Mouse (Mus musculus): ENCODE measurements around the gene Ndufa9. TPM values are rescaled to one million over a fixed set of nuclear protein-coding genes. Genes with fewer than 3 reads are reported as not detected.
A peak's percentile ranks its signal among the peaks of the same experiment; 100 is the strongest.

Ndufa9 gene
- 212 and 219 TPM in 2 replicates for polyA plus RNA-seq (2014; fragmentation: Nextera tagmentation; extraction: Ambion mirVana)

DNA sequence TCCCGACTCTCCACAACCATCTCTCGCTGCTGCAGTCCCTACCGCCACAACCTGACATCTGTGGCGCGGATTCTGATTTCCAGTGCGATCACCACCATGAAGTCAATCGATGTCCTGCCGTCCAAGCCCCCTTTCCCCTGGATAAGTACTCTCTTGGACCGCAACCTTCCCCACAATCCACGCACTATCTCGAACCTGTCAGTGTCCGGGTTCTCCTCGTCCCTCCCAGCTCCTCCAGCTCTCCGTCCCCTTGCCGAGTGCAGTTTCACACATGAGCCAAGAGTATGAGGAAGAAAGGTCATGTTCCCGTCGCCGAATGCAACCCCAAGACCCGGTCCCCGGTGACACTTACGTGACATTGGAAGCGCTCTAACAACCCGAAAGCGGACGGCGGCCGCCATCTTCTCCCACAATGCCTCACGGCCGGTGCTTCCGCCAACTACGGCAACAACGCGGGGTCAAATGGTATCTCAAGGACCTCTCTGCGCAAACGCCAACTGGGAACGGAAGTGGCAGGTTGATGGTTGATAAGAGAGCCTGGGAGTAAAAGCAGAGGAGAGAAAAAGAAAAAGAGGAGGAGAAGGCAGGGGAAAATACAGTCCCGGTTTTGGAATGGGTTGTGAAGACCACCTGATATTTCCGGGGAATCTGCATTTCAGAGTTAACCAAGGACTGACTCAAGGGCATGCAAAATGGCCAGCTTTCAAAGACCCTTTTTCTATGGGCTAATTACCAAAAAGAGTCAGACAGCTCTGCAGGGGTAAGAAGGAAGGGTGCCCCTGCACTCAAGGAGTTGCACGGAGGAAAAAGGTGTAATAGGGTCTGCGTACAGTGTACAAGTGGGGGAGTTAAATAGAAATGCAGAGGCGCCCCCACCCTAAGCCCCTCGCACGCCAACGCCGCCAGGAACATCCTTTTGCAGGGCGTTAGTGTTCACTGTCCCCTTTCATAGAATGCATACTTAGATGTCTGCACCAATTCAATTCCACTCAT, at the start of gene Ndufa9:
Gene Ndufa9 (minus strand): TSS at position 425 of the 993 bp plus-strand sequence.
- Histone ChIP-seq H3K4me3 (ENCODE audit: low read depth, low read length) (peak within 1 kb of the TSS; percentile 89), H3K4me1 (replicated peaks; ENCODE audit: control insufficient read depth, insufficient read depth, low read length) (peaks cover 13% of the 10 kb centered on the region), H3K9ac (ENCODE audit: low read length) (peak within 1 kb of the TSS; percentile 87), H3K36me3 (ENCODE audit: control insufficient read depth, insufficient read depth, low read length) (peaks cover 7% of the 10 kb centered on the region; the same call in 1 of the 2 replicates), H3K9me3 (ENCODE audit: control insufficient read depth, low read length) (no peaks in the 10 kb centered on the region), H3K27me3 (replicated peaks; ENCODE audit: control insufficient read depth, insufficient read depth, low read length) (peaks cover 4% of the 10 kb centered on the region; the same call in 1 of the 2 replicates), H3K4me2 (ENCODE audit: low read length) (peak within 1 kb of the TSS; percentile 95), H3K27ac (ENCODE audit: low read depth) (no peak within 1 kb of the TSS)
- DNase-seq (ENCODE audit: low spot score) (peak; percentile 95), ATAC-seq (replicated peaks; ENCODE audit: low FRiP score, low TSS enrichment, low read depth) (peak; percentile 89)
- 8% methylated on average over 46 of the region's 46 CpGs for WGBS

- WGBS, result 87% methylated on average over 8 of the region's 8 CpGs
- Histone ChIP-seq H3K4me1 (replicated peaks; ENCODE audit: control insufficient read depth, insufficient read depth, low read length) (no peaks in the 10 kb centered on the region), H3K9ac (ENCODE audit: low read length) (no peak overlapping the region), H3K36me3 (ENCODE audit: control insufficient read depth, insufficient read depth, low read length) (no peaks in the 10 kb centered on the region), H3K4me3 (ENCODE audit: low read depth, low read length) (no peak overlapping the region), H3K4me2 (ENCODE audit: low read length) (no peak overlapping the region), H3K27me3 (replicated peaks; ENCODE audit: control insufficient read depth, insufficient read depth, low read length) (no peaks in the 10 kb centered on the region), H3K9me3 (ENCODE audit: control insufficient read depth, low read length) (no peaks in the 10 kb centered on the region), H3K27ac (ENCODE audit: low read depth) (no peak overlapping the region)
- DNase-seq (ENCODE audit: low spot score), result no peak
- ATAC-seq (replicated peaks; ENCODE audit: low FRiP score, low TSS enrichment, low read depth), result no peak
Observed at GRCm38 (mm10) chr6:126877118-126877517, 28.2 kb upstream of the Ndufa9 start.

DNA sequence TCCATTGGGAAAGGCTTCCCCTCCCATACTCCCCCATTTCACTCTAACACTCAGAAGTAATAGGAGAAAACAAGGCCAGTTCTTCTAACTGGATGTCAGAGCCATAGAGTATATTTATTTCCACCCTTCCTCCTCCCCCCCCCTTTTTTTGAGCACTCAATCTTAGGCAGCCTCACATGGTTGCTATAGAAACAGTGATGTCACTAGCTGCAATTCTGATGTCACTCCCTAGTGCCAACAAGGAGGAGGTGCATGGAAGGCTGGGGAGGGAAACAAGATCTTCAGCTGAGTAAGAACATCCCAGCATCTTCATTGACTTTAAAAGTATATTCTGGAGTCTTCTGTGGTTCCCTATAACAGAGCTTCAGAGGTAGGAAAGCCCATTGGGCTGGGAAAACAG, 3.9 kb upstream of the Ndufa9 start, which contains the start of gene Akap3:
Gene Akap3 (plus strand): TSS at position 218 of the 400 bp plus-strand sequence.
- H3K4me3 ChIP-seq (ENCODE audit: low read depth, low read length), result no peak within 1 kb of the TSS
- no peak within 1 kb of the TSS for H3K4me2 ChIP-seq (ENCODE audit: low read length)
- H3K27ac ChIP-seq (ENCODE audit: low read depth), result no peak within 1 kb of the TSS
- no peaks in the 10 kb centered on the region for H3K9me3 ChIP-seq (ENCODE audit: control insufficient read depth, low read length)
- no peak within 1 kb of the TSS for H3K9ac ChIP-seq (ENCODE audit: low read length)
- DNase-seq (ENCODE audit: low spot score) (peak; percentile 21), ATAC-seq (replicated peaks; ENCODE audit: low FRiP score, low TSS enrichment, low read depth) (no peak)
- H3K27me3 ChIP-seq (replicated peaks; ENCODE audit: control insufficient read depth, insufficient read depth, low read length), result peaks cover 4% of the 10 kb centered on the region; the same call in 1 of the 2 replicates
- peaks cover 5% of the 10 kb centered on the region for H3K4me1 ChIP-seq (replicated peaks; ENCODE audit: control insufficient read depth, insufficient read depth, low read length)
- H3K36me3 ChIP-seq (ENCODE audit: control insufficient read depth, insufficient read depth, low read length), result no peaks in the 10 kb centered on the region

DNA sequence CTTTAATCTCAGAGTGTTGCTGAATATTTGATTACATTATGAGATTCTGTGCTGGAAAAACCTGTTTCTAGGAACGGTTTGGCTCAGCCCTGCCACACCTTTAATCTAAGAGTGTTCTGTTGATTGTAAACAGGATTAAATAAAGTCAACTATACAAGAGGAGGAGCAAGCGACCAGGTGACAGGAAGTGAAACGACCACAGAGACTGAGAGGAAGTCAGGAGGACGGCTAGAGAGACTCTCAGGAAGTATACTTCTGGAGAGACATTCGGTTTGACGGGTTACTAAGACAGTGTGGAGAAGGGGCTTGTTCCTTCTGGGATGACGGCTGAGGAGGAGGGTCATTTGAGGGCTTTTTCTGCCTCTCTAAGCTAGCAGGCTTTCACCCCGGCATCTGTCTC, 12.3 kb downstream of the Ndufa9 start:
- H3K9ac ChIP-seq (ENCODE audit: low read length), result no peak overlapping the region
- no peaks in the 10 kb centered on the region for H3K9me3 ChIP-seq (ENCODE audit: control insufficient read depth, low read length)
- no peak overlapping the region for H3K27ac ChIP-seq (ENCODE audit: low read depth)
- no peak overlapping the region for H3K4me3 ChIP-seq (ENCODE audit: low read depth, low read length)
- no peaks in the 10 kb centered on the region for H3K27me3 ChIP-seq (replicated peaks; ENCODE audit: control insufficient read depth, insufficient read depth, low read length)
- no peak overlapping the region for H3K4me2 ChIP-seq (ENCODE audit: low read length)
- peaks cover 96% of the 10 kb centered on the region for H3K36me3 ChIP-seq (ENCODE audit: control insufficient read depth, insufficient read depth, low read length)
- DNase-seq (ENCODE audit: low spot score) (no peak), ATAC-seq (replicated peaks; ENCODE audit: low FRiP score, low TSS enrichment, low read depth) (no peak)
- H3K4me1 ChIP-seq (replicated peaks; ENCODE audit: control insufficient read depth, insufficient read depth, low read length), result no peaks in the 10 kb centered on the region
- 89% methylated on average over 8 of the region's 8 CpGs for WGBS

- H3K36me3 ChIP-seq (ENCODE audit: control insufficient read depth, insufficient read depth, low read length), result peaks cover 82% of the 10 kb centered on the region
- 87% methylated on average over 3 of the region's 3 CpGs for WGBS
- H3K9ac ChIP-seq (ENCODE audit: low read length), result no peak overlapping the region
Observed at GRCm38 (mm10) chr6:126823087-126823486, 25.8 kb downstream of the Ndufa9 start.

DNA sequence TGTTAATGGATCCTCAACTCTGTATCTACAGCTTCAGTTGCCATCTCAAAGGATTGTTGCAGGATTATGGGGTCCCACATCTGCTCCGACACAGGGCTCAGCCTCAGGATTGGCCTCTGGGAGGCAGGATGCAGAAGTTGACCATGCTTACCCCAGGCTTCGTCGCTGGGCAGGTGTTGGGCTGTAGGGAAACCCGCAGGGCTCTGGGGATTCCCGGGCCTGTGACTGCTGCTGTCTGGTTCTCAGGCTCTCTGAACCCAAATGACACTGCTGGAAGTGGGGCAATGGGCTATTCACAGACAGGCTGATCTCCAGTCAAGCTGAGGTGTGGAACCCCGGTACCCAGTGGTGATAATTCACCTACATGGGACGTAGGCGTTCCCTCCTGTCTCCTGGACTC, 32.6 kb downstream of the Ndufa9 start:
- Histone ChIP-seq H3K36me3 (ENCODE audit: control insufficient read depth, insufficient read depth, low read length) (peaks cover 15% of the 10 kb centered on the region), H3K27ac (ENCODE audit: low read depth) (no peak overlapping the region), H3K27me3 (replicated peaks; ENCODE audit: control insufficient read depth, insufficient read depth, low read length) (no peaks in the 10 kb centered on the region), H3K9me3 (ENCODE audit: control insufficient read depth, low read length) (no peaks in the 10 kb centered on the region), H3K4me2 (ENCODE audit: low read length) (no peak overlapping the region), H3K4me3 (ENCODE audit: low read depth, low read length) (no peak overlapping the region), H3K4me1 (replicated peaks; ENCODE audit: control insufficient read depth, insufficient read depth, low read length) (no peaks in the 10 kb centered on the region), H3K9ac (ENCODE audit: low read length) (no peak overlapping the region)
- ATAC-seq (replicated peaks; ENCODE audit: low FRiP score, low TSS enrichment, low read depth), result no peak
- DNase-seq (ENCODE audit: low spot score), result no peak
- 88% methylated on average over 8 of the region's 8 CpGs for WGBS

More at GRCm38 (mm10) chr6:126823087-126823486, 25.8 kb downstream of the Ndufa9 start:
- Histone ChIP-seq H3K4me1 (replicated peaks; ENCODE audit: control insufficient read depth, insufficient read depth, low read length) (no peaks in the 10 kb centered on the region), H3K9me3 (ENCODE audit: control insufficient read depth, low read length) (no peaks in the 10 kb centered on the region), H3K27me3 (replicated peaks; ENCODE audit: control insufficient read depth, insufficient read depth, low read length) (no peaks in the 10 kb centered on the region), H3K27ac (ENCODE audit: low read depth) (no peak overlapping the region), H3K4me3 (ENCODE audit: low read depth, low read length) (no peak overlapping the region), H3K4me2 (ENCODE audit: low read length) (no peak overlapping the region)
- no peak for DNase-seq (ENCODE audit: low spot score)
- no peak for ATAC-seq (replicated peaks; ENCODE audit: low FRiP score, low TSS enrichment, low read depth)

DNA sequence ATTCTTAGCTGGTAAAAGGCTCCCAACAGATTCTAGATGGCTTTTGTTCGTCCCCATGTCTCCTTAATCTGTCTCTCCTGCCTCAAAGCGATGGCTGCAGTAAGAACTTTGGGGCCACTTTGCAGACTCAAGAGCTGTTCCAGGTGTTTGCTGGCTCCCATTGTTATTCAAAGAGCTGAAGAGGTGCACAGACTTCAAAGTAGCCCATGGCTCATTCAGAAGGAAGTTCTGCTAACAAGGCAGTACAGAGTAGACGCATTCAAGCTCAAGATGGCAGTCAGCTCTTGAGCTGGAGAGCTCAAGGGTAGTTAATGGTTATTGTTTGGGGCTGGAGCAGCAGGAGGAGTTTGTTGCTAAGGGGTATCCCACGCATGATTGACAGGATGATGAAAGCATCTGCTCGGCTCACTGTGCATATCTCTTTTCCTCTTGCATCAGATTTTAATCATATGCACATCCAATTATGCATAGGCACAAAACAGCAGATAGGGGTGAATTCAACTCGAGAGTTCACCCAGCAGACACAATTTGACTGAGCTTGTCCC, 33.7 kb downstream of the Ndufa9 start:
- ATAC-seq (replicated peaks; ENCODE audit: low FRiP score, low TSS enrichment, low read depth) (no peak), DNase-seq (ENCODE audit: low spot score) (no peak)
- peaks cover 5% of the 10 kb centered on the region; the same call in 1 of the 2 replicates for H3K36me3 ChIP-seq (ENCODE audit: control insufficient read depth, insufficient read depth, low read length)
- H3K4me3 ChIP-seq (ENCODE audit: low read depth, low read length), result no peak overlapping the region
- H3K4me2 ChIP-seq (ENCODE audit: low read length), result no peak overlapping the region
- no peak overlapping the region for H3K9ac ChIP-seq (ENCODE audit: low read length)
- H3K27me3 ChIP-seq (replicated peaks; ENCODE audit: control insufficient read depth, insufficient read depth, low read length), result no peaks in the 10 kb centered on the region
- 72% methylated on average over 6 of the region's 6 CpGs for WGBS
- no peaks in the 10 kb centered on the region for H3K9me3 ChIP-seq (ENCODE audit: control insufficient read depth, low read length)
- H3K27ac ChIP-seq (ENCODE audit: low read depth), result no peak overlapping the region
- H3K4me1 ChIP-seq (replicated peaks; ENCODE audit: control insufficient read depth, insufficient read depth, low read length), result no peaks in the 10 kb centered on the region

- no peaks in the 10 kb centered on the region for H3K27me3 ChIP-seq (replicated peaks; ENCODE audit: control insufficient read depth, insufficient read depth, low read length)
- H3K4me3 ChIP-seq (ENCODE audit: low read depth, low read length), result no peak overlapping the region
- DNase-seq (ENCODE audit: low spot score) (no peak), ATAC-seq (replicated peaks; ENCODE audit: low FRiP score, low TSS enrichment, low read depth) (no peak)
- H3K27ac ChIP-seq (ENCODE audit: low read depth), result no peak overlapping the region
- WGBS, result 86% methylated on average over 4 of the region's 4 CpGs
- H3K9me3 ChIP-seq (ENCODE audit: control insufficient read depth, low read length), result 0 out of 2 replicates have a peak, but pooled peaks cover 3% of the 10 kb centered on the region
- H3K4me1 ChIP-seq (replicated peaks; ENCODE audit: control insufficient read depth, insufficient read depth, low read length), result no peaks in the 10 kb centered on the region
- no peaks in the 10 kb centered on the region for H3K36me3 ChIP-seq (ENCODE audit: control insufficient read depth, insufficient read depth, low read length)
- no peak overlapping the region for H3K9ac ChIP-seq (ENCODE audit: low read length)
- no peak overlapping the region for H3K4me2 ChIP-seq (ENCODE audit: low read length)
Observed at GRCm38 (mm10) chr6:126811481-126811880, 37.5 kb downstream of the Ndufa9 start.

Measured in intestine, embryonic 14.5 days (tissue).